Mouse (Mus musculus): ENCODE results near the gene Krt90. TPM values are rescaled to one million over a fixed set of nuclear protein-coding genes. Genes with fewer than 3 reads are reported as not detected.

Gene Krt90
- polyA plus RNA-seq, 1 experiment from 2014 or later = 0.22 TPM

Small RNA genes lying within 50 kb of the gene (microRNA-seq; reads per million reads assigned to microRNA genes)
- gene Gm44393 (not detected), gene Gm44460 (not detected)

Other genes with a start within 250 kb of the Krt90 start
- gene Krt80, start 192.8 kb downstream of the Krt90 start, polyA plus RNA-seq (2014; fragmentation: Nextera tagmentation; extraction: Ambion mirVana) = 2.4 and 3.6 TPM in 2 replicates
- 34.6 and 44.0 TPM in 2 replicates for gene Krt7, start 151.9 kb downstream of the Krt90 start, polyA plus RNA-seq (2014; fragmentation: Nextera tagmentation; extraction: Ambion mirVana)
- gene Krt87, start 124.1 kb downstream of the Krt90 start, polyA plus RNA-seq (2014; fragmentation: Nextera tagmentation; extraction: Ambion mirVana) = not detected in 2 replicates
- gene Krt88, start 115.2 kb downstream of the Krt90 start, polyA plus RNA-seq (2014; fragmentation: Nextera tagmentation; extraction: Ambion mirVana) = 0.21 TPM in 1 of 2 replicates, not detected in the other
- gene Krt81, start 99.2 kb downstream of the Krt90 start, polyA plus RNA-seq (2014; fragmentation: Nextera tagmentation; extraction: Ambion mirVana) = not detected in 2 replicates
- gene Krt86, start 89.5 kb downstream of the Krt90 start, polyA plus RNA-seq (2014; fragmentation: Nextera tagmentation; extraction: Ambion mirVana) = not detected in 2 replicates
- not detected in 2 replicates for gene Krt83, start 71.4 kb downstream of the Krt90 start, polyA plus RNA-seq (2014; fragmentation: Nextera tagmentation; extraction: Ambion mirVana)
- gene Gm49425, start 45.7 kb downstream of the Krt90 start, polyA plus RNA-seq (2014; fragmentation: Nextera tagmentation; extraction: Ambion mirVana) = not detected in 2 replicates
- gene Krt84, start 30.1 kb downstream of the Krt90 start, polyA plus RNA-seq (2014; fragmentation: Nextera tagmentation; extraction: Ambion mirVana) = not detected in 2 replicates
- not detected in 2 replicates for gene Krt82, start 12.3 kb downstream of the Krt90 start, polyA plus RNA-seq (2014; fragmentation: Nextera tagmentation; extraction: Ambion mirVana)
- gene Krt75, start 11.0 kb upstream of the Krt90 start, polyA plus RNA-seq (2014; fragmentation: Nextera tagmentation; extraction: Ambion mirVana) = 0.11 and 0.23 TPM in 2 replicates
- not detected in 2 replicates for gene Gm5414, start 65.2 kb upstream of the Krt90 start, polyA plus RNA-seq (2014; fragmentation: Nextera tagmentation; extraction: Ambion mirVana)
- not detected in 2 replicates for gene Gm5478, start 84.4 kb upstream of the Krt90 start, polyA plus RNA-seq (2014; fragmentation: Nextera tagmentation; extraction: Ambion mirVana)
- gene Krt6b, start 117.3 kb upstream of the Krt90 start, polyA plus RNA-seq (2014; fragmentation: Nextera tagmentation; extraction: Ambion mirVana) = not detected in 2 replicates
- gene Krt6a, start 131.4 kb upstream of the Krt90 start, polyA plus RNA-seq (2014; fragmentation: Nextera tagmentation; extraction: Ambion mirVana) = not detected in 2 replicates
- not detected in 2 replicates for gene Krt5, start 149.9 kb upstream of the Krt90 start, polyA plus RNA-seq (2014; fragmentation: Nextera tagmentation; extraction: Ambion mirVana)
- not detected in 2 replicates for gene Krt71, start 180.2 kb upstream of the Krt90 start, polyA plus RNA-seq (2014; fragmentation: Nextera tagmentation; extraction: Ambion mirVana)
- gene Krt72, start 223.5 kb upstream of the Krt90 start, polyA plus RNA-seq (2014; fragmentation: Nextera tagmentation; extraction: Ambion mirVana) = not detected in 2 replicates
- gene Krt73, start 239.4 kb upstream of the Krt90 start, polyA plus RNA-seq (2014; fragmentation: Nextera tagmentation; extraction: Ambion mirVana) = not detected in 2 replicates

All from kidney, embryonic 14.5 days (tissue).